Mouse (Mus musculus): ENCODE measurements around the gene Zswim7. TPM values are rescaled to one million over a fixed set of nuclear protein-coding genes. Genes with fewer than 3 reads are reported as not detected.

Gene Zswim7
- polyA plus RNA-seq, 1 experiment, result 11.6 TPM

GRCm38 (mm10) chr11:62243871-62244270 is 37.3 kb downstream of the Zswim7 start:
- peaks cover 56% of the 10 kb centered on the region for H3K4me1 ChIP-seq
- no peak overlapping the region for H3K4me3 ChIP-seq (replicated peaks)
- H3K9me3 ChIP-seq, result peaks cover 13% of the 10 kb centered on the region
- H3K36me3 ChIP-seq (replicated peaks; ENCODE audit: low read length), result peaks cover 39% of the 10 kb centered on the region
- TF ChIP-seq FLI1 (IDR thresholded peaks at IDR 0.05; ENCODE audit: low read length), result no peak
- no peak for TF ChIP-seq GATA1 (IDR thresholded peaks at IDR 0.05; ENCODE audit: borderline replicate concordance, low read length)
- peaks cover 2% of the 10 kb centered on the region for H3K27me3 ChIP-seq (replicated peaks)

DNA sequence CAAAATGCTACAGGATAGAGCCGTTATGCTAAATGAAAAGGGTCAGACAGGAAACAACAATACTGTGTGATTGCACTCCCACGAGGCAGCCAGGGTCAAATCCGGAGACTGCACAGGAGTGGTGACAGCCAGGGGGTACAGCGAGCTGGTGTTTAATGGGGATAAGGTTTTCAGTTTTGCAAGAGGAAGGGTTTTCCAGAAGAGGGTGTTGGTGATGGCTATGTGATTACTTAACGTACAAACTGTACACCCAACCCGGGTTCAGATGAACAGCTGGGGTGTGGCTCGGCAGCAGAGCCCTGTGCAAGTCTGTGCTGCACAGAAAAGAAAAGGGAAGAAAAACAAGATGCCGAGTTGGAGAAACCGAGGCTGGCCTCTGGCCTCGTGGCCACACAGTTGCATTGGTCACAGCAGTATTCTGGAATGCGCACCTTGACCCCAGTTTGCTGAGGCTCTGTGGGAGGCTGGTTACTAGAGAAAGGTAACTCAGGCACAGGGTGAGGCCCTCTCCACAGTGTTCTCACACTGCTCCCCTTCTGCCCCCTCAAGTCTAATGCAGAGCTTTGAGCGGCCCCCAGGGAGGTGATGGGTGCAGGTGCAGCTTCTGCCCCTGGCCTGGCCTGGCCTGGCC is 40.4 kb downstream of the Zswim7 start:
- Histone ChIP-seq H3K9me3 (peaks cover 5% of the 10 kb centered on the region), H3K4me1 (peaks cover 75% of the 10 kb centered on the region), H3K27me3 (replicated peaks) (peaks cover 2% of the 10 kb centered on the region), H3K36me3 (replicated peaks; ENCODE audit: low read length) (peaks cover 47% of the 10 kb centered on the region), H3K4me3 (replicated peaks) (no peak overlapping the region)
- no peak for TF ChIP-seq GATA1 (IDR thresholded peaks at IDR 0.05; ENCODE audit: borderline replicate concordance, low read length)
- TF ChIP-seq FLI1 (IDR thresholded peaks at IDR 0.05; ENCODE audit: low read length), result no peak

GRCm38 (mm10) chr11:62224797-62225196 is 56.4 kb downstream of the Zswim7 start:
- no peak for TF ChIP-seq FLI1 (IDR thresholded peaks at IDR 0.05; ENCODE audit: low read length)
- TF ChIP-seq GATA1 (IDR thresholded peaks at IDR 0.05; ENCODE audit: borderline replicate concordance, low read length), result no peak
- Histone ChIP-seq H3K9me3 (no peaks in the 10 kb centered on the region), H3K27me3 (replicated peaks) (no peaks in the 10 kb centered on the region), H3K4me3 (replicated peaks) (peak overlapping the region; percentile 65), H3K4me1 (peaks cover 98% of the 10 kb centered on the region), H3K36me3 (replicated peaks; ENCODE audit: low read length) (peaks cover 71% of the 10 kb centered on the region)

DNA sequence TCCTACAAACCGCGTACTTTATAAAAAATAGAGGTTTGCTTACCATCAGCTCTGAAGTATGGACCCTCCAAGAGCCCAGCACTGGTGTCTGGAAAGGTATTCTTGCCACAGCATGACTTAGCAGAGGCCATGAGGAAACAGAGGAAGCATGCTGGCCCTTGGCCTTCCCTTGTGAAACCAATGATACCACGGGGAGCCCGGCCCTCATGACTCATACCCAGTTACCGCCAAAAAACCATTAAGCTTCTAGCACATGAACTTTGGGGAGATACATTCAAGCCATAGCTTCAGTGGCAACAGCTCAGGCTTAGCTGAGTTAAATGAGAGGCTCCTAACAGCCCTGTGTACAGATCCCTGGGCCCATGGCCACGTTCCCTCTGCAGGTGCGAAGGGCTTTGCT is 57.2 kb downstream of the Zswim7 start:
- no peak for TF ChIP-seq FLI1 (IDR thresholded peaks at IDR 0.05; ENCODE audit: low read length)
- no peak for TF ChIP-seq GATA1 (IDR thresholded peaks at IDR 0.05; ENCODE audit: borderline replicate concordance, low read length)
- Histone ChIP-seq H3K27me3 (replicated peaks) (no peaks in the 10 kb centered on the region), H3K4me1 (peaks cover 98% of the 10 kb centered on the region), H3K36me3 (replicated peaks; ENCODE audit: low read length) (peaks cover 72% of the 10 kb centered on the region), H3K4me3 (replicated peaks) (peak overlapping the region; percentile 20), H3K9me3 (no peaks in the 10 kb centered on the region)

DNA sequence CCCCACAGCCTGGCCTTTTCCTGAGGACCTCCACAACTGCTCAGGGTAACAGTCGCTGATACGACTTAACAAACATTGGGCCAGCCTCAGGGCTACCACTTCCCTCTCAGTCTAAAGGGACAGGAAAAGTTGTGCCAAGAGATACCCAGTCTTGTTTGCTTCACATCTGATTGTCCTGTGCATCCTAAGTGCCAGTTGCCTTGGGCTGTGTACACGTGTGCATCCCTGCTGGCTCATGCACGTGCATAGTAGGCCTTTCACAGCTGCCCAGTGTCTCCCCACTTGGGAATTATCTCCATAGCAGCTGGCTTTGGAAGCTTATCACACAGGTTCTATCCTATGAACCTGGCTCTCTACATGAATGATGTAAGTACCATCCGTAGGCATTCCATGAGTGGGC is 57.8 kb downstream of the Zswim7 start:
- no peaks in the 10 kb centered on the region for H3K9me3 ChIP-seq
- peaks cover 100% of the 10 kb centered on the region for H3K4me1 ChIP-seq
- H3K36me3 ChIP-seq (replicated peaks; ENCODE audit: low read length), result peaks cover 72% of the 10 kb centered on the region
- no peaks in the 10 kb centered on the region for H3K27me3 ChIP-seq (replicated peaks)
- TF ChIP-seq GATA1 (IDR thresholded peaks at IDR 0.05; ENCODE audit: borderline replicate concordance, low read length), result no peak
- TF ChIP-seq FLI1 (IDR thresholded peaks at IDR 0.05; ENCODE audit: low read length), result no peak
- H3K4me3 ChIP-seq (replicated peaks), result peak overlapping the region; percentile 84

- TF ChIP-seq GATA1 (IDR thresholded peaks at IDR 0.05; ENCODE audit: borderline replicate concordance, low read length), result no peak
- TF ChIP-seq FLI1 (IDR thresholded peaks at IDR 0.05; ENCODE audit: low read length), result no peak
- Histone ChIP-seq H3K36me3 (replicated peaks; ENCODE audit: low read length) (peaks cover 61% of the 10 kb centered on the region), H3K4me1 (peaks cover 86% of the 10 kb centered on the region), H3K27me3 (replicated peaks) (no peaks in the 10 kb centered on the region), H3K9me3 (no peaks in the 10 kb centered on the region), H3K4me3 (replicated peaks) (peak overlapping the region; percentile 5)
These were observed 60.2 kb downstream of the Zswim7 start for GRCm38 (mm10) chr11:62220756-62221510.

DNA sequence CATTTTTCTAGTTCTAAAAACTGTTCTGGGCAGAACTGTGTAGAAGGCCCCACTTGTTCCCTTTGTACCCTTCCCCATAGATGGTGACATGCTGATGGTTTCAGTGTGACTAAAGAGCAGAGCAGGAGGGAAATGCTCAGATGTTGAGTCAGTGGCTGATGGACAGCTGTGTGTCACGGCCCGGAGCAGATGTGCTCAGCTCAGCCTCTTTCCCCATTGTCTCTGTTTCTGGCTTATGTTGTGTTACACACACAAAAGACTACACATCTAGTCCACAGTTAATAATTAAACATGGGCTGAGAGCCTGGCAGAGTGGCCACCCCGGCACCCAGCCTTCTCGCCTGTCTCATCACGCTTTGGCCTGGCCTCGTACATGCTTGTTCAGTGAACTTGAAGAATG is 63.4 kb downstream of the Zswim7 start:
- no peaks in the 10 kb centered on the region for H3K27me3 ChIP-seq (replicated peaks)
- peak overlapping the region; percentile 68 for H3K4me3 ChIP-seq (replicated peaks)
- no peak for TF ChIP-seq FLI1 (IDR thresholded peaks at IDR 0.05; ENCODE audit: low read length)
- TF ChIP-seq GATA1 (IDR thresholded peaks at IDR 0.05; ENCODE audit: borderline replicate concordance, low read length), result no peak
- no peaks in the 10 kb centered on the region for H3K9me3 ChIP-seq
- peaks cover 59% of the 10 kb centered on the region for H3K4me1 ChIP-seq
- peaks cover 62% of the 10 kb centered on the region for H3K36me3 ChIP-seq (replicated peaks; ENCODE audit: low read length)

Other genes with a start within 250 kb of the Zswim7 start
- 4.6 and 10.6 TPM in 2 replicates for gene Adora2b, start 32.4 kb downstream of the Zswim7 start, polyA plus RNA-seq (2012; ENCODE audit: insufficient read depth, low replicate concordance)
- 1.8 and 2.7 TPM in 2 replicates for gene Ttc19, start 98 bp upstream of the Zswim7 start, polyA plus RNA-seq (2012; ENCODE audit: insufficient read depth, low replicate concordance)
- gene Pigl, start 177.1 kb upstream of the Zswim7 start, polyA plus RNA-seq (2012; ENCODE audit: insufficient read depth, low replicate concordance), result 3.4 and 7.5 TPM in 2 replicates
- gene Ncor1, start 177.2 kb upstream of the Zswim7 start, polyA plus RNA-seq (2012; ENCODE audit: insufficient read depth, low replicate concordance), result 86.7 and 160 TPM in 2 replicates